Mouse (Mus musculus): ENCODE results near the gene AI597479. TPM values are rescaled to one million over a fixed set of nuclear protein-coding genes. Genes with fewer than 3 reads are reported as not detected.
"Not testable (repeated sequence)": the region's sequence is repeated elsewhere in the genome, so short reads cannot be mapped to it uniquely, and the experiment has no call there.

Gene AI597479
- total RNA-seq, 4 experiments from 2014 or later, result 23.2 to 25.6 (median 24.2) TPM

DNA sequence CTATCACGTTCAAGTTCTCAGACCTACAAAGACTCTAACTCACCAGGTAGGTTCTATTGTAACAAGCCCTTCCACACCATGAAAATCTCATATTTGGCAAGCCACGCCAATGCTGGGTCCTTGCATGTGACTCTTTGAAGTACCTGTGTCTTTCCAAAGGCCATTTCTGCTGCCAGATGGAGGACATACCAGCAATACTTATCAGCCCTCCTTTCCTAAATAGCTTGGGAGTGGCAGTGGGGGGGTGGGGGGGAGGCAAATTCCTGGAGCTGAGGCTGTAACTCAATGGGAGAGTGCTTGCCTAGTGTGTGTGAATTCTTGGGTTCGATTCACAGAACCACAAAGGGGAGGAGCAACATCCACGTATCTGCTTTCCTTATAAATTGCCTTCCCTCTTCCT is 26.2 kb downstream of the AI597479 start:
- no peak for DNase-seq (ENCODE audit: low spot score in 2 of 2)

DNA sequence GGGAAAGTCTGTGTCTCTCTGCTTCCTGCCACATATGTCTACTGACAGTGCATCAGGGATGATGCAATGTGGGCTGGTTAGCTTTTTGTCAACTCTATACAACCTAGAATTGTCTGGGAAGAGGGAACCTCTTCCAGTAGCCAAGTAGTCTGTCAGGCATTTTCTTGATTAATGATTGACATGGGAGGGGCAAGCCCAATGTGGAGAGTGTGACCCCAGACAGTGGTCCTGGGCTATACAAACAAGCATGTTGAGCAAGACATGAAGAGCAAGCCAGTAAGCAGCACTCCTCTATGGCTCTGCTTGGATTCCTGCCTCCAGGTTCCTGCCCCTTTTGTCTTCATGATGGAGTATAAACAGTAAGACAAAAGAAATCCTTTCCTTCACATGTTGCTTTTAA is 28.7 kb downstream of the AI597479 start:
- no peak for DNase-seq (ENCODE audit: low spot score in 2 of 2)

DNA sequence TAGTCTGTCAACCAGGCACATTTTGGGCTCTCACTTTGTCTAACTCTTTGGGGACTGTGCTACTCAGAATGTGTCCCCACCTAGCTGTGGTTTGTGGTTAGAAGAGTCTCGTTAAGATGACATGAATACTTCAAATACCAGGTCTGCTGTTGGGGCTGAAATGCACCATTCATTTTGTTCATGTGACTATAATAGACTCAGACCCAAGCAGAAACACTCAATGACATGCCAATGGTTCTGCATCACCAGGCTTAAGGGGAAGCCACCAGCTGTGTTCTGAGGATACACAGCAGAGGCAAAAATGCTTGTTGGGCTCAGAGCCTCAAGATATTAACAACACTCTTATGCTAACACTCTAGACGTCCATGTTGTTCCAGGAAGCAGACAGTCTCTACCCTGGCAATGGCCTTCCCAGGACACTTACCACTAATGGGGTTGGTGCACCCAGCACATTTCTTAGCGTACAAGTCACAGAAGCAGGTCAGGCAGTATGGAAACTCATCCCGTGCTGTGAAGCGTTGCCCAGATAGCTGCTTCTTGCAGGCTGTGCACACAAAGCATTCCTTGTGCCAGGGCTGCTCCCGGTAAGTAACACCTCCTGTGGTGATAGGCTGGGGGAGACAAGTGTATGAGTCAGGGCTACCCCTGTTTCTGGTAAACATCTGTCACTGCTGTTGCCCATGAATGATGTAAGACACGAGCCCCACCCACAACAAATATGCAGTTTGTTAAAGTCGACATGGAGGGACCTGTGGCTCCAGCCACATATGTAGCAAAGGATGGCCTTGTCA is 29.5 kb downstream of the AI597479 start:
- no peak for DNase-seq (ENCODE audit: low spot score in 2 of 2)

GRCm38 (mm10) chr1:43130219-43130981 is 31.9 kb downstream of the AI597479 start:
- DNase-seq (ENCODE audit: low spot score in 2 of 2), result no peak

- no peak for DNase-seq (ENCODE audit: low spot score in 2 of 2)
Observed at GRCm38 (mm10) chr1:43131591-43131990, 33.1 kb downstream of the AI597479 start.

- DNase-seq (ENCODE audit: low spot score in 2 of 2), result not testable (repeated sequence)
Observed at GRCm38 (mm10) chr1:43136488-43137029, 38.0 kb downstream of the AI597479 start.

GRCm38 (mm10) chr1:43137334-43137733 is 38.8 kb downstream of the AI597479 start:
- peak; percentile 47 to 58 for DNase-seq (ENCODE audit: low spot score in 2 of 2)

DNA sequence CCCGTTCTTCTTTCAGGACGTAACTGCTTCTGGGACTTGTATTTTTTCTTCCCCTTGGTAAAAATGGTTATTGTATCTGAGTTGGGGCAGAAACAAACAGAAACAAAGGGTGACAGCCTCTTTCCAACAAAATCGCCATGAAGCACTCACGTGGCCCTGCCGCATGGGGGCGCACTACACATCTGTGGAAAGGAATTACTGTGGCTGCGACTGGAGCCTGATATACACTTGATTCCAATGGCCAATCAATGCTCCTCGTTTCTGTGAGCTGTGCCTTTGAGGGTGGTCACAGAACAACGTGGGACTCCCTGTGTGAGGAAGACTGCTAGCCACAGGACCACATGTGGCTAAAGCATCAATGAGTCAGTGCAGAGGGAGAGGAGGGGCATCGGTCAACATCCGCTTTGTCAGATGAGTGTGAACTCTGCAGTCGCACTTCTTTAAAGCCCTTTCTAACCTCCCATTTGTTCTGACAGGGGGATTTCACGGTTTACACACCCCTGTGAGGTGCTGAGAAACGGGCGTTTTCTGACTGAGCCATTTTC is 39.8 kb downstream of the AI597479 start:
- DNase-seq (ENCODE audit: low spot score in 2 of 2), result no peak

DNA sequence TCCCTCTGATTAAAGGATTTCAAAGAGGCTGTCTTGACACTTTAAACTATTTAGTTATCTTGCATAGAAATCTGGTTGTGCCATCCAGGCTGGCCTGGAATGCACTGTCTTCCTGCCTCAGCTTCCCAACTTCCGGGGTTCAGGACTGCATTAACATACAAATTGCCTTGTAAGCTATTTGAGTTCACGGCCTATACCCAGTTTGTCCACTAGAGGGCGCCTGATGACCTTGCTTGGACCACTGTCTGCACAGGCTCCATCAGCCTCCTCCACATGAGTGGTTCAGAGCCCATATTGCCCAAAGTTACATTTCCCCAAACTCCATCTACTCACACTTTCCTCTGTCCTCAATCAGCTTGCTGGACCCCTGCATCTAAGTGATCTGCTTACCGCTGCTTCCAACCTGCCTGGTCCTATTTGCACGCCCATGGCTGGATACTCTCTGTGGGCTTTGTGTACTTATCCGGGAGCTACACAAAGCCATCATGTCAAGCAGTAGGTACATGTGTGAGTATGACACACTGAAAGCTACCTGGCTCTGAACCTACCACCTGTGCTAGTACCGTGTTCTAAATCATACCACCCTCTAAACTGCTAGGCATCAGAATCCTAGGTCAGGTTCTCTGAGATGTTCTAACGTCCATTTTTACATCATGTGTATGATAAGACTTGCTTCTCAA is 41.2 kb downstream of the AI597479 start:
- peak; percentile 79 to 92 for DNase-seq (ENCODE audit: low spot score in 2 of 2)

- no peak for DNase-seq (ENCODE audit: low spot score in 2 of 2)
Observed at GRCm38 (mm10) chr1:43141555-43141961, 43.0 kb downstream of the AI597479 start.

DNA sequence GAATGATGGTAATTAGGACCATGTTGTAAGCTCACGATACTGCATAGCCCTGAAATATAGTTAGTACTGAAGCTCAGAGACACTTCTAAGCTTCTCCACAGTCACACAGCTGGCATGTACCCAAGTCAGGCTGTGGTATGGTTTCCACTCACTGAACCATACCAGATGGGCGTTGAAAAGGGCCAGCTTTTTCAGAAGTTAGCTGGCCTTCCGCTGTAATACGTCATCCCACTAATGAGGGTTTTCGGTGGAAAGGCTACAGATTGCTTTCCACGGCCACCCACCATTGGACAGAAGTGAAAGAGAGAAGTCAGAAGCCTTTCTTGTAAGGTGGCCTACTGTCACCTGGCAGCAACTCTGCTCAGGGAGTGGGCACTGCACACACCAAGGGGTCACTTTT is 44.3 kb downstream of the AI597479 start:
- DNase-seq (ENCODE audit: low spot score in 2 of 2), result no peak

GRCm38 (mm10) chr1:43143284-43143683 is 44.8 kb downstream of the AI597479 start:
- DNase-seq (ENCODE audit: low spot score in 2 of 2), result no peak

DNA sequence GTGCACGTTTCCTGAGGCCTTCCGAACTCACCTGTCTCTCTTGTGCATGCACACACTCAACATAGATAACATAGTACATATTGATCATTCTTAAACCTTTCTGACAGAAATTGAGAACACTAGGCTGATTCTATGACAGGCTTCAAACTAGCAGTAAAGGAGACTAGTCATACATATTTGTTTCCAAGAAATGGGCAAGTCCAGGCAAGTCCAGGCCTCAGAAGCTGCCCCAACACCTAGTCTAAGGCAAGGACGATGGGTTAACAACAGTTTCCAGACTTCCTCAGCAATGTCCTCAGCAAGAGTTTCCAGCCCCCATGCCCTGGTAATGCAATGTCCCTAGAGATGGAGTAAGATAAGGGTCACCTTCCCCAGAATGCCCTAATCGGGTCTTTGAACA is 45.3 kb downstream of the AI597479 start:
- no peak for DNase-seq (ENCODE audit: low spot score in 2 of 2)

GRCm38 (mm10) chr1:43144338-43144906 is 45.9 kb downstream of the AI597479 start:
- DNase-seq (ENCODE audit: low spot score in 2 of 2), result no peak

GRCm38 (mm10) chr1:43145388-43145787 is 46.9 kb downstream of the AI597479 start:
- DNase-seq (ENCODE audit: low spot score in 2 of 2), result no peak

- no peak for DNase-seq (ENCODE audit: low spot score in 2 of 2)
Observed at GRCm38 (mm10) chr1:43147474-43147873, 49.0 kb downstream of the AI597479 start.

DNA sequence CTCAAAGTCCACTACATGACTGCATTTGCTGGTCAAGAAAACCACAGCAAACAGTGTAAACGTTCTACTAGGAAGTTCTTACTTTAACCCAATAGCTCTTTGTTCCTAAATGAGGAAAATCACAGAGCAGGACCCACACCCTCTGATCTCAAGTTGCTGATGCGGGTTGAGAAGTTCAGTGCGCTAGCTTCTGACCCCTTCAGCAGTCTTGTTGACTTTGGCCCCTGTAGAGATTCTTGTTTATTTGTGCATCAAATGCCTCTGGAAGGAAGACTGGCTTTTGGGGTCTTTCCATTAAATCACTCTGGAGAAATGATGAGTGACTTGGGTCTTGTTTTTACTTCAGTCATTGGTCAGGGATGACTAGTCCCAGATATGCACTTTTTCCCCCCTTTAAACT is 51.7 kb downstream of the AI597479 start:
- no peak for DNase-seq (ENCODE audit: low spot score in 2 of 2)

GRCm38 (mm10) chr1:43152626-43153025 is 54.1 kb downstream of the AI597479 start:
- no peak for DNase-seq (ENCODE audit: low spot score in 2 of 2)

- no peak for DNase-seq (ENCODE audit: low spot score in 2 of 2)
Observed at GRCm38 (mm10) chr1:43153538-43153937, 55.0 kb downstream of the AI597479 start.

DNA sequence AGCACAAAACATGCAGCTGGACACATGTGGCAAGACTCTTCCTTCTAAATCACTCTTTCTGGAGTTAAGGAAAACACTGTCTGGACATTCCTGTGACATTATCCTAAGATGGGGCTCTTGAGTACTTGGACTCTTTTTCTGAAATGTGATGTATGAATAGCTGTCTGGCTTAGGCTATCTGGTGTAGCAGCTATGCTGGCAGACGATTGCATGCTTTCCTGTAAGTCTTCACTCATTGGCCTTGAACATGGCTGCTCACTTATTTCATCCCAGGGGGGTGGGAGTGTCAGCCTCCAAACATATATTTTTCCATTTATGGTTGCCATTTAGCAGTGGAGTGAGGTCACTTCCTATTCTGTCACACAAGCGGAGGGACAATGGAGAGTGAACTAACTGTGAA is 56.0 kb downstream of the AI597479 start:
- no peak for DNase-seq (ENCODE audit: low spot score in 2 of 2)

DNA sequence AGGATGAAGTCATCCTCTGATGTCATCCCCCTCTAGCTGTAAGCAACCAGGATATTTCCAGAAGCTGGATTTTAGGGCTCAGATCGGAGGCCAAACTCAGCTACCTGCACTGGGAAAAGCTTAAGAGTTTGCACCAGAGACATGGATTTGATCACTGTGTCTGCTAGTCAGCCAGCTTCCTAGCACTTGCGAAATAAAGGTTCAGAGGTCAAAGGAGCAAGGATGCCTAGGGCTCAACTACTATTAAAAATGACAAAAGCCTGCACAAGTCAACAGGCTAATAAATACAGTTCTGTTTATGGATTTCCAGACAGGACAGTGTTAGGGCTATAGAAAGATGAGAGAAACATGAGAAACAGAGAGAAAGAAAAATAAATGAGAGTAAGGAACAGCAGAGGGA is 59.4 kb downstream of the AI597479 start:
- DNase-seq (ENCODE audit: low spot score in 2 of 2), result no peak

All from layer of hippocampus, adult 8-10 months (tissue).